Mouse (Mus musculus): ENCODE data around the gene Copz1.

Gene Copz1

DNA sequence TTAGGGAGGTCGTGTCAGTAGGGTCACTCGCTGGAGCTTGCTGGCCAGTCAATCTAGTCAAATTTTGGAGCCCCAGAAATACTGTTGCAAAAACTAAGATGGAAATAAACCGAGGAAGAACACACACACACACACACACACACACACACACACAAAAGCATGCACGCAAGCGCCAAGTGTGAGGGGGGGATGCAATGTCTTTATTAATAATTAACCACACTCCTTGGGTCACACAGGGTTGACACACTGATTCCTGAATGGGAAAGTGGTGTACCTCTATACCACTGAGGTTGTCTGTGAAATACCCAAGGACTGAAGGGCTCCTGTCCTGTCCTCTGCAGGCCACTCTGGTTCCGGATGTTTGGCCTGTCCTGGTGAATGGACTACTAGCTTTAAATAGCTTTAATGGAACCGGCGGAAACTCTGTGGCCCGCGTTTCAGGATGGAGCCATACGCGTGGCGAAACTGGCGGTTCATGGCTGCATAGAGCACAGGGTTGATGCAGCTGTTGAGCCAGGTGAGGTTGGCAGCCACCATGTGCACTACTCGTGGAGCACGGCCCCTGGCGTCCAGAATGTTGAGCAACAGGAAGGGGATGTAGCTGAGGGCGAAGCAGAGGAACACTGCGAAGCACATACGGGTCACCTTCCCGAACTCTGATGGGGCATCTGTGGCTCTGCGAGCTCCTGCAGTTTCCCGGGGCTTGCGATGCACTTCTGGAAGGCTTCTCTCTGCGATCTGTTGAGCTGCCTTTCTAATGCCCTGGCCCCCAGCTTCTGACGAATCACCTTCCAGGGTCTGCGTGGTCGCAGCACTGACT, 35.8 kb downstream of the Copz1 start:
- no peak for DNase-seq (ENCODE audit: inconsistent age in 2 of 2, low spot score in 1 of 2)

GRCm38 (mm10) chr15:103308876-103309580, 36.5 kb downstream of the Copz1 start:
- DNase-seq (ENCODE audit: inconsistent age in 2 of 2, low spot score in 1 of 2) = no peak

DNA sequence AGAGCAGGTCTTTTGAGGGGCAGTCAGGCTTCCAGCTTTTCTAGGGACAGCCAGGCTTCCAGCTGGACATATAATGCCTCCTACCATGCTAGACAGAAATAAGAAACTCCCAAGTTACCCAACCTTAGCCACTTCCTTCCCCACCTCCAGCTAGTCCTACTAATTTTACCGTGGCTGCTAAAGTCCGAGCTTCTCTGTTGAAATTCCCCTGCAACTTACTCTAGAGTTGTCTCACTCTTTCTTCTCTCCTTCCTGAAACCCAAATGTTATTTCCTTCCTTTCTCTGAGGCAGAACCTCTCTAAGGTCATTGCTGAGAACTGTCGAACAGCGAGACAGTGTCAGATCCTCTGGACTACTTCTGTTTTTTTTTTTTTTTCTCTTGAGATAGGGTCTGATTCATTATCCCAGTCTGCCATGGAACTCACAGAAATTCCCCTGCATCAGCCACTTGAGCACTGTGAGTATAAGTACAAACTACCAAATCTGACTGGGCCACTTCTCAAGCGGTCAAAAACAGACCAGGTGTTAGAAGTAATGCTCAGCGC, 37.9 kb downstream of the Copz1 start, which contains the start of gene Gpr84:
TSS of gene Gpr84 (minus strand) at position 248 of the 546 bp plus-strand sequence.
- no peak for DNase-seq (ENCODE audit: inconsistent age in 2 of 2, low spot score in 1 of 2)

GRCm38 (mm10) chr15:103313495-103314095, 41.1 kb downstream of the Copz1 start:
- peak; percentile 49 to 87 for DNase-seq (ENCODE audit: inconsistent age in 2 of 2, low spot score in 1 of 2)

- DNase-seq (ENCODE audit: inconsistent age in 2 of 2, low spot score in 1 of 2) = no peak
These were observed 41.7 kb downstream of the Copz1 start for GRCm38 (mm10) chr15:103314181-103314580.

- DNase-seq (ENCODE audit: inconsistent age in 2 of 2, low spot score in 1 of 2) = peak; percentile 81 to 91
These were observed 42.5 kb downstream of the Copz1 start for GRCm38 (mm10) chr15:103315011-103315502.

- peak; percentile 31 to 55 for DNase-seq (ENCODE audit: inconsistent age in 2 of 2, low spot score in 1 of 2)
These were observed 43.7 kb downstream of the Copz1 start for GRCm38 (mm10) chr15:103315979-103316776.

- no peak for DNase-seq (ENCODE audit: inconsistent age in 2 of 2, low spot score in 1 of 2)
These were observed 44.6 kb downstream of the Copz1 start for GRCm38 (mm10) chr15:103317120-103317519.

DNA sequence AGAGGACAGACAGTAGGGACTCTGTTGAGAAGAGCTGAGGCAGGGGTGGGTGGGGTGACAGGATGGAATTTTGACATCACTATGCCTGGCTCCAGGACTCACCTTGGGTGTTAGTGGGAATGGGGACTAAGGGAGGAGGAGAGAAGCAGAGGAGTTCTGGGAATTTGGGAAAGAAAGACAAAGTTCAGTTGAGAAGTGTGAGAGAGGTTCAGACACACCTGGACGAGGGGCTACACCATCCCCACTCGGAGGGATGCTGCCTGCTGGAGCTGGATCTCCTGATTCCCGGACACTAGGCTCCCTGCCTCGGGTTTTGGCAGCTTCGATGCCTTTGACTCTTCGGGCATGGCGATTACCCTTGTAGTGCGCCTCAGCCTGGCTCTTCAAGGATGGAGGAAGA, 45.2 kb downstream of the Copz1 start:
- no peak for DNase-seq (ENCODE audit: inconsistent age in 2 of 2, low spot score in 1 of 2)

GRCm38 (mm10) chr15:103318201-103318816, 45.8 kb downstream of the Copz1 start:
- DNase-seq (ENCODE audit: inconsistent age in 2 of 2, low spot score in 1 of 2) = no peak

DNA sequence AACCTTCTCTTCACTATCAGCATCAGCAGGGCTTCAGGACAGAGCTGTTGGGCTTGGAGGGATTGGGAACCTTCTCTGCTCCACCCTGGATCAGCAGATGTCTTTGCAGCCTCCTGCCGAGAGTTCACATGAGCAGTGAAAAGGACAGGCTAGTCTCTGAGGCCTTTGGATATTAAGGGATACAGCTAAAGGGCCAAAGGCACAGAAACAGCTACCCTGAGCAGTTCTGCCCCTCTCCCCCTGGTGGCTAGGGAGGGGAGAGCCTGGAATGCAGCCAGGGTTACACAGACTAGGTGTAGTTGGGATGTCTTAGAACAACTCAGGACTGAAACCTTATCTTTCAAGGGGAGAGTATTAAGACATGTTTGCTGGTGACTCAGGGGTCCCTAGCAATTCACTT, 48.6 kb downstream of the Copz1 start:
- DNase-seq (ENCODE audit: inconsistent age in 2 of 2, low spot score in 1 of 2) = peak in 1 of 2 experiments; percentile 44

DNA sequence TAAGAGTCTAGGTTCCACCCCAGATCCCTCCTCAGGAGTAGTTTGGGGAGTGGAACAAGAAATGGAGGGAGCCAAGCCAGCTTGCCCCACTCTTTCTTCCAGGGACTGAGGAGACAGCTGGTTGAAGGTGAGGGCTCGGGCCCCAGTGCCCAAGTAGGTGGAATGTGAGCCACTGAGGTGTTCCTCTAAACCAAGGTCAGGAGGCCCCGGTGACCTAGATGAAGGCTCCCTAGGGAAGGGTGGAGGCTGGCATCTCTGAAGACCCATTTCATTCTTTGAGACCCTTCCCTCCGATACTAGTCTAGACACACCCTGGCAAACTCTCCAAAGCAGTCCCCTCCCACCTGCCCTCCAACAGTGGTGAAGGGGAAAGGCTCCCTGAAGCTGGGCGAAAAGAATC, 49.9 kb downstream of the Copz1 start:
- no peak for DNase-seq (ENCODE audit: inconsistent age in 2 of 2, low spot score in 1 of 2)

GRCm38 (mm10) chr15:103323070-103323454, 50.5 kb downstream of the Copz1 start:
- DNase-seq (ENCODE audit: inconsistent age in 2 of 2, low spot score in 1 of 2) = no peak

DNA sequence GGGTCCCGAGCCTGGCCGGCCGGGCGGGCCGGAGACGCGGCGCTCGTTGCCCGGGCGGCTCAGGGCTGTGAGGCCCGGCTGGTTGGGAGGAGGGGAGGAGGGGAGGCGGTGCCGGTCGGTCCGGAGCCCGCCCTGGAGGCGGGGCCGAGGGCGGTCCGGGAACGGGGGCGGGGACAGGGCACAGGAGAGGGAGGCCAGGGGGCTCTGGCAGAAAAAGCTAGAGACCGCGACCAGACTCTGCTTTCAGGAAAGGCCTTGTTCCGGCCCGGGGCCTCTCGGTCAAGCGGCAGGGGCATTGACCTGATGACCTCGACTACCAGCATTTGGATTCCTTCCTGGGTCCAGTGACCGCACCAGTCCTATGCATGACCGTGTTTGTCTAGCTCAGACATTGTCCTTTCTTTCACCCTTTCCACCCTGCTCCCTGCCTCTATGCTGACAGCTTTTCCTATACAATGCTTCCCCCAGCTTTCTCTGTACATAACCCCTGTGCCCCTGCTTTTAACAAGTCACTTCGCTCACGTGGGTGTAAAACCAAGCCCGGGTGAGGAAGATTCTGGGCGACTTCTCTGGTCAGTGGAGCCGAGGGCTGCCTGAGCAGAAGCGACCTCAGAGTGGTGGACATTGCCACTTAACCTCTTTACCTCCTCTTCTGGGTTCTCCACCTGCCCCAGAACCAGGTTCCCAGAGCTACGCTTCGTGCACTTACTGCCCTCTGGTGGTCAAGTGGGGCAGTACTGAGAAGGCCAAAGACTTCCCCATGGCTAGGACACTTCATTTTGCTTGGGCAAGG, 51.1 kb downstream of the Copz1 start:
- DNase-seq (ENCODE audit: inconsistent age in 2 of 2, low spot score in 1 of 2) = peak; percentile 90 to 96

GRCm38 (mm10) chr15:103333081-103333615, 60.6 kb downstream of the Copz1 start:
- no peak for DNase-seq (ENCODE audit: inconsistent age in 2 of 2, low spot score in 1 of 2)

DNA sequence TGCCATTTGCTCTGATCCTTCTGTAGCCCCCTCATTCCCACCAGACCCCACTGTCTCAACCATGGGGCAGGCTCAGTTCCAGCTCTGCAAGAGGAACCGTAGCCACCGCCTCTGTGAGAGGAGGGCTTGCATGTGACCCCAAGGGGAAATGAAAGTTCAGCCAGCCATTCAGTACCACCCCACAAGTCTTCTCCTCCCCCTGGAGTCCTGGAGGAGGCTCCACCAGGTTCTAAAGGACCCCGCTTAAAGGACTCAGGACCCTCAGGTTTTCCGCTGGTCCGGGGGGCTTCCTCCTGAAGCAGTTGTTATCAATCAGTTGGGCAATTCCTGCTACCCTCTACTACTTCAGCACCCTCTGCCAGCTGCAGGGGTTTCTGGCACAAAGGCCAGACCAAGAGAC, 61.2 kb downstream of the Copz1 start:
- DNase-seq (ENCODE audit: inconsistent age in 2 of 2, low spot score in 1 of 2) = no peak

DNA sequence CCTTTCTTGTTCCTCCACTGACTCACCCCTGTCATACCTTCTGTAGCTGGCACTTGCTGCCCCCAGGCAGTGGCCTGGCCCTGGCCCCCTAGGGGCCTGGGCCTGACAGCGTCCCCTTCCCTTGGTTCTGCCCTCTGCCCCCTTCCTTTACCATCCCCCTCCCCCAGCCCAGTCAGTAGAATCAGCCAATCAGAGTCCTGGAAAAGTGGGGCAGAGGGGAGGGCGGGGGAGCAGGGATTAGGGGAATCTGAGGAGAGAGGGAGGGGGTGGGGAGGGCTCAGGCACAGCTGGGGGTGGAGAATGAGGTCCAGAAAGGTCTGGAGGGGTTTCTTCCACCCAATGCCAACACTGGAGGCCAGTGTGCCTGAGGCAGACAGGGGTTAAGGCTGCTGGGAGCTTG, 61.7 kb downstream of the Copz1 start:
- DNase-seq (ENCODE audit: inconsistent age in 2 of 2, low spot score in 1 of 2) = no peak

GRCm38 (mm10) chr15:103335040-103335439, 62.5 kb downstream of the Copz1 start:
- DNase-seq (ENCODE audit: inconsistent age in 2 of 2, low spot score in 1 of 2) = no peak

All from adrenal gland, adult (tissue).